Comparison of ENCODE assay signal across 7 mouse cellular contexts in the genomic region with DNA sequence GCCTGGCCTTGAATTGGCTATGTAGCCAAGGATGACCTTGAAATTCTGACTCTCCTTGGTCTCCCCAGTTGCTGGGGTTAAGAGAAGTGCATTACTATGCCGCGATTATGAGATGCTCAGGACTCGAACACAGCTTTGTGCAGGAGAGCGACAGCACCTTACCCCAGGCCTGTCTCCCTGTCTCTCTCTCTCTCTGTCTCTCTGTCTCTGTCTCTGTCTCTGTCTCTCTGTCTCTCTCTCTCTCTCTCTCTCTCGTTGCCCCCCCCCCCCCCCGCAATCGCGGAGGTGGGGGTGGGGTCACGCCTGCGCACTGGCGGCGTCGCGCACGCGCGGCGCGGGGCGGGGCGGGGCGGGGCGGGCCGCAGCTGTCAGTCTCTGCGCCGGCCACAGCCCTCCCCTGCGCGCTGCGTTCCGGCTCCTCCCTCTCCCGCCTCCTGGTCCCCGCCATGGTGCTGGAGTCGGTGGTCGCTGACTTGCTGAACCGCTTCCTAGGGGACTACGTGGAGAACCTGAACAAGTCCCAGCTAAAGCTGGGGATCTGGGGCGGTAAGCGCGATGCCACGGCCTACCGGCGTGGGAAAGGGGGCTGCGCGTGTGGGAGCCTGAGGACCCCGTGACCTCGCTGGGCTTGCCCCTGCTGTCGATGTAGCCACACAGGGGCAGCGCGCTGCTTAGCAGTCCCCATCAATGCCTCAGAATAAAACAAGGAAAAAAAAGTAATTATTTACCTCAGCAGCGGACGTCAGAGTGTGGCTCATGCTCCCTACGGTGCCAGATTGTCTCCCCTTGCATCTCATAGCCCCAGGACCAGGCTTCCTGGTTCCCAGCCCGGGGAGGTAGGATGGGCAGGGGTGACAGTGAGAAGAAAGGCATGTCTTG. TPM values are rescaled to one million over a fixed set of nuclear protein-coding genes. Genes with fewer than 3 reads are reported as not detected.
A peak's percentile ranks its signal among the peaks of the same experiment; 100 is the strongest.
DNase-seq lines count a peak whose midpoint lies in the region; ATAC-seq and TF ChIP-seq lines count a peak whose summit lies in the region.

A gene (plus strand): TSS at position 416 of the 879 bp plus-strand sequence.

- H3K27me3 ChIP-seq in intestine, postnatal 0 days (replicated peaks; ENCODE audit: control insufficient read depth, insufficient read depth, low read length): no peaks in the 10 kb centered on the region
- H3K27me3 ChIP-seq in limb, embryonic 11.5 days (ENCODE audit: control insufficient read depth, insufficient read depth, low read length): no peaks in the 10 kb centered on the region
- H3K27me3 ChIP-seq in midbrain, embryonic 13.5 days: no peaks in the 10 kb centered on the region

- no peaks in the 10 kb centered on the region for H3K9me3 ChIP-seq in intestine, postnatal 0 days (ENCODE audit: control insufficient read depth)
- H3K9me3 ChIP-seq in limb, embryonic 11.5 days (ENCODE audit: control insufficient read depth, low read length): no peaks in the 10 kb centered on the region
- no peaks in the 10 kb centered on the region for H3K9me3 ChIP-seq in midbrain, embryonic 13.5 days

- no peaks in the 10 kb centered on the region for H3K4me1 ChIP-seq in intestine, postnatal 0 days (replicated peaks; ENCODE audit: control insufficient read depth, insufficient read depth, low read length)
- H3K4me1 ChIP-seq in limb, embryonic 11.5 days (ENCODE audit: control insufficient read depth, insufficient read depth, low read length): no peaks in the 10 kb centered on the region
- H3K4me1 ChIP-seq in midbrain, embryonic 13.5 days (replicated peaks): peaks cover 18% of the 10 kb centered on the region

- WGBS in intestine, postnatal 0 days: under 1% methylated on average over 40 of the region's 53 CpGs
- WGBS in limb, embryonic 11.5 days: under 1% methylated on average over 43 of the region's 53 CpGs
- under 1% methylated on average over 29 of the region's 53 CpGs for WGBS in midbrain, embryonic 13.5 days

- TF ChIP-seq CTCF in intestine, postnatal 0 days (IDR thresholded peaks at IDR 0.05; ENCODE audit: low read depth): 0 out of 2 replicates have a peak, but pooled peaks have one; percentile 6

- peak within 1 kb of the TSS; percentile 73 for H3K9ac ChIP-seq in intestine, postnatal 0 days (ENCODE audit: low read depth, low read length)
- peak within 1 kb of the TSS; percentile 74 for H3K9ac ChIP-seq in limb, embryonic 11.5 days (ENCODE audit: low read length)
- peak within 1 kb of the TSS; percentile 79 for H3K9ac ChIP-seq in midbrain, embryonic 13.5 days (replicated peaks)

- peak; percentile 96 for ATAC-seq in intestine, postnatal 0 days
- peak; percentile 93 for ATAC-seq in limb, embryonic 11.5 days (ENCODE audit: insufficient number of reproducible peaks, low FRiP score, low TSS enrichment, low read depth)
- ATAC-seq in midbrain, embryonic 13.5 days: peak; percentile 99

- peak within 1 kb of the TSS; percentile 86 for H3K4me3 ChIP-seq in intestine, postnatal 0 days (ENCODE audit: low read depth, low read length)
- H3K4me3 ChIP-seq in limb, embryonic 11.5 days (ENCODE audit: low read depth, low read length): peak within 1 kb of the TSS; percentile 49
- H3K4me3 ChIP-seq in midbrain, embryonic 13.5 days (replicated peaks): peak within 1 kb of the TSS; percentile 78

- H3K4me2 ChIP-seq in intestine, postnatal 0 days (replicated peaks; ENCODE audit: low read depth): peak within 1 kb of the TSS; percentile 90
- peak within 1 kb of the TSS; percentile 69 for H3K4me2 ChIP-seq in limb, embryonic 11.5 days (ENCODE audit: low read depth, severe bottlenecking)
- H3K4me2 ChIP-seq in midbrain, embryonic 13.5 days (replicated peaks): peak within 1 kb of the TSS; percentile 81

- no peaks in the 10 kb centered on the region for H3K36me3 ChIP-seq in intestine, postnatal 0 days (ENCODE audit: control insufficient read depth, insufficient read depth)
- no peaks in the 10 kb centered on the region for H3K36me3 ChIP-seq in limb, embryonic 11.5 days (ENCODE audit: control insufficient read depth, insufficient read depth, low read length)
- no peaks in the 10 kb centered on the region for H3K36me3 ChIP-seq in midbrain, embryonic 13.5 days

- peak; percentile 90 for DNase-seq in adrenal gland, postnatal 10 days
- peak; percentile 73 for DNase-seq in embryo, embryonic 11.5 days (ENCODE audit: low read depth, low spot score)
- peak; percentile 66 to 82 for DNase-seq in gastrocnemius, postnatal 4 days (ENCODE audit: low spot score in 2 of 2)
- peak; percentile 89 for DNase-seq in limb, embryonic 11.5 days (ENCODE audit: low spot score)
- DNase-seq in spleen, adult 12 weeks (ENCODE audit: low spot score): peak; percentile 69

- no peak within 1 kb of the TSS for H3K27ac ChIP-seq in intestine, postnatal 0 days (ENCODE audit: low read depth, low read length)
- no peak within 1 kb of the TSS for H3K27ac ChIP-seq in limb, embryonic 11.5 days (replicated peaks; ENCODE audit: low read depth, low read length)
- H3K27ac ChIP-seq in midbrain, embryonic 13.5 days: peak within 1 kb of the TSS; percentile 85

RNA-seq across cellular contexts. Expression of the gene that starts here (rescaled TPM):
- total RNA-seq in adrenal gland, postnatal 10 days (2021): 10 to 100 TPM; 32.2 to 49.3 TPM
- total RNA-seq in gastrocnemius, postnatal 4 days (2021): 10 to 100 TPM; 25.6 to 27.3 TPM
- polyA plus RNA-seq in intestine, postnatal 0 days (2015; fragmentation: Nextera tagmentation; extraction: Ambion mirVana): 2.6 and 3.5 TPM in 2 replicates
- polyA plus RNA-seq in limb, embryonic 11.5 days (2014; fragmentation: Nextera tagmentation; extraction: Ambion mirVana): 3.1 and 4.6 TPM in 2 replicates
- 10.0 and 10.5 TPM in 2 replicates for polyA plus RNA-seq in midbrain, embryonic 13.5 days (2015; fragmentation: Nextera tagmentation; extraction: Ambion mirVana)
